Mouse (Mus musculus) erythroblast, embryonic 14.5 days (primary cell): ENCODE data around the gene Vmn2r90. TPM values are rescaled to one million over a fixed set of nuclear protein-coding genes. Genes with fewer than 3 reads are reported as not detected.
"Not testable (repeated sequence)": the region's sequence is repeated elsewhere in the genome, so short reads cannot be mapped to it uniquely, and the experiment has no call there.

Experiments
- H3K27me3 ChIP-seq: 2 replicates; pipeline ENCODE4 v1.6.1; 2012; ENCODE audit warnings: inconsistent platforms; ENCODE audit not compliant: control insufficient read depth
- H3K36me3 ChIP-seq: 2 replicates; pipeline ENCODE4 v1.6.1; 2012; ENCODE audit warnings: mild to moderate bottlenecking, inconsistent platforms; ENCODE audit not compliant: control insufficient read depth
- H3K4me1 ChIP-seq: 2 replicates; pipeline ENCODE4 v1.6.1; 2012; ENCODE audit warnings: inconsistent platforms; ENCODE audit not compliant: control insufficient read depth
- H3K4me3 ChIP-seq: replicated peaks from 2 replicates; pipeline ENCODE3; 2012; ENCODE audit warnings: moderate library complexity, mild to moderate bottlenecking, inconsistent platforms
- H3K9me3 ChIP-seq: 2 replicates; pipeline ENCODE4 v1.6.1; 2012; ENCODE audit warnings: low read length, inconsistent platforms, mixed read lengths; ENCODE audit not compliant: control insufficient read depth
- GATA1 ChIP-seq: IDR thresholded peaks from 2 replicates; pipeline ENCODE4 v1.6.1; 2012; ENCODE audit warnings: low read length, inconsistent platforms, mixed read lengths
- TAL1 ChIP-seq: IDR thresholded peaks from 3 replicates; pipeline ENCODE4 v1.6.1; 2012; ENCODE audit warnings: low read length, inconsistent platforms, mixed read lengths
- polyA plus RNA-seq: library from polyadenylated mRNA; stranded (reverse); fragments of >175 nt; gene quantifications from 2 replicates; pipeline ENCODE4 v1.2.3, GENCODE M21; 2012

Gene Vmn2r90
- not detected in 2 replicates for polyA plus RNA-seq

GRCm38 (mm10) chr17:17703447-17703846 lies at the start of gene Vmn2r90:
Gene Vmn2r90, plus strand, starts transcription at chr17:17703747.
- H3K4me3 ChIP-seq = no peak within 1 kb of the TSS
- no peaks in the 10 kb centered on the region for H3K27me3 ChIP-seq
- H3K36me3 ChIP-seq = no peaks in the 10 kb centered on the region
- H3K4me1 ChIP-seq = no peaks in the 10 kb centered on the region
- no peak for TF ChIP-seq GATA1
- no peak for TF ChIP-seq TAL1
- no peaks in the 10 kb centered on the region for H3K9me3 ChIP-seq

DNA sequence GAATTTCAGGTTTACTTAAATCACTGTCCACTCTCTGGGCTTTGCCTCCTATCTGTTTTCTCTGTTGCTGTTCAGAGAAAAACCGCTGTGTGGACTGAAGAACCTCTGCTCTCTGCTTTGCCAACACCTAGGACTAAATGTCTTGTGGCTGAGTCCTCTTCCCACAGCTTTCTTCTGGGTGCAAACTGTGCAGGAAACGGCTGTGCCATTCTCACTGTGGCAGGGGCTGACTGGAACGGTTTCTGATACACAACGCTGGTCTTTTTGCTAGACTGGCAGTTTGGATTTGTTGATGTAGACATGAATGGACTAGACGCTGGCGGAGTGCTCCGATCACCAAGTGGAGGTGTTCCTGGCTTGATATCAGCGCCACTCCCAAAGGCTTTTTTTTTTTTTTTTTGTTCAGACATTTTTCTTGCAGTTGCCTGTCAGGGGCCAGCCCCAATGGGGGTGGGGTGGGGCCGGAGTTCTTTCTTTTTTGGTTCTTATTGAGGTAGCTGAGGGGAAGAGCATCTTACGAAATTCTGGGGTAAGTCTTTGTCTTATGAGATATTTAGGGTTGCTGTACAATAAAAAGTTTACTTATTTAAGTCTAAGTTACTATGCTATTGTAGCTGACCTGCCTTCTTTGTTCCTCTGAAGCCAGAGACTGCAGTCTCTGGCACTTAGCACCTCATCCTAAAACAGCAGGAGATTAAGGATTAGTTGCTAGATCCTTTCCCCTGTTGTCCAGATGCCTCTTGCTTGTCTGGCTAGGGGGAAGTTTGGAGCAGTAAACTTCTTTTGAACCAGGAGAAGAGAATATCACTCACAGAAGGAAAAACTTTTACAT lies 48.3 kb upstream of the Vmn2r90 start:
- Histone ChIP-seq H3K4me1 (peaks cover 2% of the 10 kb centered on the region), H3K4me3 (no peak overlapping the region), H3K36me3 (no peaks in the 10 kb centered on the region), H3K9me3 (no peaks in the 10 kb centered on the region), H3K27me3 (no peaks in the 10 kb centered on the region)
- TF ChIP-seq TAL1 (no peak), GATA1 (no peak)

DNA sequence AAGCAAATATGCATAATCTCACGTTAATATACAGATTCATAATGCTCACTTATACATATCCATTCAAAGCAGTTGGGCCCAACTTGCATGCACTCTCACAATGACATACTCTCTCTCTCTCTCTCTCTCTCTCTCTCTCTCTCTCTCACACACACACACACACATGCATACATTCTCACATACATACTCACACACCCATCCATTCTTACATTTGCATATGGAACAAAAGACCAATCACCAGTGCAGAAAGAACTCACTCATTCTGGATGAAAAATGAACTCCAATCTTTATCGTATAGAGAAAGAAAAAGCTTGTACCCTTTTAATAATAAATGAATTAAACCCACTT lies 47.7 kb upstream of the Vmn2r90 start:
- Histone ChIP-seq H3K36me3 (no peaks in the 10 kb centered on the region), H3K27me3 (no peaks in the 10 kb centered on the region)

DNA sequence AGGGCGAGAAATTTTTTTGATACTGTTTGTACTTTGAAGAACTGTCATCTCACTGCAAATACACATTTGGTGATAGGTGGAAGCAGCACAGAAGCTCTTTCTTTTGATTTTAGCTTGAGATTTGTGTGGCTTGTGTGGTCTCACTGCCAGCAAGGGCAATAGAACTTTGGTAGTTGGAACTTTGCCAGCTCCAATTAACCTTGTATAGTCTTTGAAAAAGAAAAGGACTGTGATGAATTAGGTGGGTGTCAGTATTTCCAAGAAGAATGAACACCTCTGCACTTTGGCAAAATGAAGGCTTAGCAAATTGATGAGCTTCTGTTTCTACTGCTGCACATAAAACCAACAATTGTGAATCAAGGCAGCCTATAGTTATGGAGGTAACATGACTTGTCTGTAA lies 24.8 kb upstream of the Vmn2r90 start:
- TF ChIP-seq GATA1 (no peak), TAL1 (no peak)
- Histone ChIP-seq H3K4me3 (no peak overlapping the region), H3K36me3 (no peaks in the 10 kb centered on the region), H3K9me3 (no peaks in the 10 kb centered on the region), H3K27me3 (no peaks in the 10 kb centered on the region), H3K4me1 (no peaks in the 10 kb centered on the region)

More for the DNA sequence above, 47.7 kb upstream of the Vmn2r90 start:
- H3K9me3 ChIP-seq = no peaks in the 10 kb centered on the region
- no peak overlapping the region for H3K4me3 ChIP-seq
- no peak for TF ChIP-seq TAL1
- no peak for TF ChIP-seq GATA1
- H3K4me1 ChIP-seq = peaks cover 2% of the 10 kb centered on the region

GRCm38 (mm10) chr17:17690659-17691058 lies 12.9 kb upstream of the Vmn2r90 start:
- TF ChIP-seq TAL1 (no peak), GATA1 (no peak)
- Histone ChIP-seq H3K4me1 (no peaks in the 10 kb centered on the region), H3K27me3 (no peaks in the 10 kb centered on the region), H3K4me3 (no peak overlapping the region), H3K36me3 (no peaks in the 10 kb centered on the region), H3K9me3 (no peaks in the 10 kb centered on the region)

GRCm38 (mm10) chr17:17732396-17732795 lies 28.8 kb downstream of the Vmn2r90 start:
- H3K36me3 ChIP-seq, H3K9me3 ChIP-seq, H3K4me1 ChIP-seq, H3K27me3 ChIP-seq, H3K4me3 ChIP-seq: not testable (repeated sequence)

DNA sequence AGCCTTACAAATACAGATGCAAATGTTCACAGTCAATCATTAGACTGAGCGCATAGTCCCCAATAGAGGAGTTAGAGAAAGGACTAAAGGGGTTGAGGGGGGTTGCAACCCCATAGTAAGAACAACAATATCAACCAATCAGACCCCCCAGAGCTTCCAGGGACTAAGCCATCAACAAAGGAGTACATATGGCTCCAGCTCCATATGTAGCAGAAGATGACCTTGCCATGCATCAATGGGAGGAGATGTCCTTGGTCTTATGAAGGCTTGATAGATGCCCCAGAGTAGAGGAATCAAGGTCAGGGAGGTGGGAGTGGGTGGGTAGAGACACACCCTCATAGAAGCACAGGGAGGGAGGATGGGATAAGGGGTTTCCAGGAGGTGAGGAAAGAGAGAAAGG lies 35.1 kb downstream of the Vmn2r90 start:
- Histone ChIP-seq H3K4me1 (no peaks in the 10 kb centered on the region), H3K9me3 (peaks cover 3% of the 10 kb centered on the region; the same call in 1 of the 2 replicates), H3K36me3 (no peaks in the 10 kb centered on the region), H3K4me3 (no peak overlapping the region), H3K27me3 (no peaks in the 10 kb centered on the region)
- TF ChIP-seq TAL1 (no peak), GATA1 (no peak)

DNA sequence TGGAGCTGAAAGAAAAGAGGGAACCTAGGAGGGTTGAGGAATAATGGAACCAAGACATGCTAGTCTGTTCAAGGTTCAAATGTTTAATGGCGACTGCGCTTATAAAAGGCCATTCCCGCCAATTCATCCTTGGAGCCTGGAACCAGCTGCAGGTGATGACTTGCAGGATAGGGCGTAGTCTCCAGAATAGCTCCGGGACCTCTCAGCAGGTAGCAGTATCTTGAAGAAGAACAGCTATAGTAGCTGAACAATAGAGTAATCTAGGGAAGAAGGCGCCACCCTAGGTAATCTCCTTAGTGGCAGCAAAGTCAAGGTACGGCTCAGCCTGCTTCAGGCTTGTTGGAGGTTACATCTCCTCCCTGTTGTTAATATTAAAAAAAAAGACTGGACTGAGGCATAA lies 35.8 kb downstream of the Vmn2r90 start:
- not testable (repeated sequence) for H3K4me1 ChIP-seq, H3K4me3 ChIP-seq, H3K36me3 ChIP-seq, H3K9me3 ChIP-seq, H3K27me3 ChIP-seq

- H3K4me3 ChIP-seq, H3K4me1 ChIP-seq, H3K27me3 ChIP-seq, H3K36me3 ChIP-seq, H3K9me3 ChIP-seq: not testable (repeated sequence)
These were observed 36.4 kb downstream of the Vmn2r90 start for GRCm38 (mm10) chr17:17739936-17740335.

DNA sequence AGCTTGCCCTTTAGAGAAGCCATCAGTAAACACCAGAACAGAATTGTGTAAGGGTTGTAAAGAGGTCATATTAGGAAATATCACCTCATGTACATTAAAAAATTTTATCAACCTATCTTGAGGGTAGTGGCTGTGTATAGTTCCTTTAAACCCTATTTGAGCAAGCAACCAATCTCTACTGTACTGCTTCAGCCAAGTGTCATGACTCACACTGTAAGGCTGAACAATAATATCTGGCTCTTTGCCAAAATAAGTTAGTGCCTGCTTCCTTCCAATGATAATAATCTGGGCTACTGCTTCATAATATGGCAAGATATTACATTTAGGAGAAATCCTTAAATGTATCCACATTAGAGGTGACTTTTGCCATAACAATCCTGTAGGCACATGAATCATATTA lies 38.0 kb downstream of the Vmn2r90 start:
- not testable (repeated sequence) for H3K4me3 ChIP-seq, H3K9me3 ChIP-seq, H3K4me1 ChIP-seq, H3K36me3 ChIP-seq, H3K27me3 ChIP-seq

- not testable (repeated sequence) for H3K36me3 ChIP-seq, H3K4me3 ChIP-seq, H3K4me1 ChIP-seq, H3K9me3 ChIP-seq, H3K27me3 ChIP-seq
These were observed 45.8 kb downstream of the Vmn2r90 start for GRCm38 (mm10) chr17:17749371-17749770.
